Mouse (Mus musculus): ENCODE results near the gene Slc16a10. TPM values are rescaled to one million over a fixed set of nuclear protein-coding genes. Genes with fewer than 3 reads are reported as not detected.

Gene Slc16a10
- polyA plus RNA-seq, 1 experiment = 57.2 TPM

DNA sequence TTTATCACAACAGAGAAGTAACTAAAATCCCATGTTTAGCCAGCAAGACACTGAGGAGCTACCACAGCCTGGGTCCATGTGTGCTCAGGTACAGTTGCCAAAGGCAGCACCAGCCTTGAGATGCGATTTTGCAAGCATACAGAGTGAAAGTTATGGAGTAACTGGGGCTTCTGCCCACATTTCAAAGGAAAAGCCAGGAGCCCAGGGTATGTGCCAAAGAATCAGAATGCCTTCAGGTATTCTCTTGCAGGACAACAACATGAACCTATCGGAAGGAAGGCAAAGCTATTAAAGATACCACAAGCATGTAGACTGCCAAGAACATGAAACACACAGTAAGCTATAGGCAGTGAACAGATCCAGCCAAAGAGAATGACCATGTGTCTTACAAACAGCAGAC lies 141.3 kb downstream of the Slc16a10 start:
- TF ChIP-seq POLR2A (IDR thresholded peaks at IDR 0.05; ENCODE audit: low read depth, low read length) (no peak), CTCF (conservative IDR thresholded peaks at IDR 0.05; ENCODE audit: insufficient read depth, insufficient read length, low read depth, low read length) (no peak)
- H3K4me1 ChIP-seq (ENCODE audit: control insufficient read depth, insufficient read depth, low read length) = no peaks in the 10 kb centered on the region
- 96% methylated on average over 2 of the region's 2 CpGs for WGBS
- H3K27ac ChIP-seq (ENCODE audit: insufficient read depth, low read depth, low read length) = no peak overlapping the region
- no peak overlapping the region for H3K4me3 ChIP-seq (ENCODE audit: insufficient read depth, low read depth, low read length)
- H3K27me3 ChIP-seq (replicated peaks; ENCODE audit: control insufficient read depth, insufficient read depth, low read length) = no peaks in the 10 kb centered on the region
- peaks cover 3% of the 10 kb centered on the region; the same call in 1 of the 2 replicates for H3K36me3 ChIP-seq (ENCODE audit: control insufficient read depth, insufficient read depth, low read length)
- DNase-seq = no peak

DNA sequence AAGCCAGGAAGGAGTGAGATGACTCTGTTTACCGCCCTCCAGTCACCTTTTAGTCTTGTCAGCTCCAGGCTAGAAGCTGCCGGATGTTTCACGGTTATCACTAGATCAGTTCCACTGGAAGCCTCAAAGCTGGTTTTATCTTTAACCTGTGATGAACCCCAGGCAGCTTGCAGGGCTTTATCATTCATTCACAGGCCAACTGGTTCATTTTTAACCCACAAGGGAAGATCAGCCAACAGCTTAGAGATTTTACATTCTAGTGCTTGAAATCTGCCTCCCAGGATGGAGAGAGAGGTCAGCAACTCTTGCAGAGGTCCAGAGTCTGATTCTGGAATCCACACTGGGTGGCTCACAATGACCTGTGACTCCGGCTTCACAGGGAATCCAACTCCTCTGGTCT lies 150.9 kb downstream of the Slc16a10 start:
- H3K36me3 ChIP-seq (ENCODE audit: control insufficient read depth, insufficient read depth, low read length) = no peaks in the 10 kb centered on the region
- no peaks in the 10 kb centered on the region for H3K27me3 ChIP-seq (replicated peaks; ENCODE audit: control insufficient read depth, insufficient read depth, low read length)
- peak overlapping the region; percentile 73 for H3K27ac ChIP-seq (ENCODE audit: insufficient read depth, low read depth, low read length)
- peak; percentile 94 for DNase-seq
- peaks cover 16% of the 10 kb centered on the region; the same call in 1 of the 2 replicates for H3K4me1 ChIP-seq (ENCODE audit: control insufficient read depth, insufficient read depth, low read length)
- no peak overlapping the region for H3K4me3 ChIP-seq (ENCODE audit: insufficient read depth, low read depth, low read length)
- TF ChIP-seq POLR2A (IDR thresholded peaks at IDR 0.05; ENCODE audit: low read depth, low read length) = no peak
- TF ChIP-seq CTCF (conservative IDR thresholded peaks at IDR 0.05; ENCODE audit: insufficient read depth, insufficient read length, low read depth, low read length) = no peak
- WGBS = 42% methylated on average over 4 of the region's 4 CpGs

DNA sequence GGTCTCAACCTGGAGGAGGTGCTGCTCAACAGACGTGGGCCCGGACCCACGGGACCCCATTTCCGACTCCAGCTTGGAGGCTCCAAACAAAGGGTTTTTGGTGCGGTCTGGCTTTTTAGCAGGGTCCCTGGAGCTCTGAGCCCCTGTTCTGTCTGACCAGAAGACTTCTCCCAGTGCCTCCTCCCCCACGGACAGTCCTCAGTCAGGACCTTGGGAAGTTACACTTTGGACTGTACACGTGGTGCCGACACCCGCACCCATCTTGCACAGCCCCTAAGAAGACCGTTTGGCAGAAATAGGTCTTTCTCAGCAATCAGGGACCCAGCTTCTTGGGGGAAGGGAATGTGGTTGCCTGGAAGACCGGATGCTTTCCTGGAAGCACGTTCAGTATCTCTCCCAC lies 155.6 kb downstream of the Slc16a10 start, which contains the start of gene Mfsd4b5:
Gene Mfsd4b5, minus strand, starts transcription at position 181 of the 400 bp plus-strand sequence.
- Histone ChIP-seq H3K36me3 (ENCODE audit: control insufficient read depth, insufficient read depth, low read length) (no peaks in the 10 kb centered on the region), H3K27ac (ENCODE audit: insufficient read depth, low read depth, low read length) (peak within 1 kb of the TSS; percentile 87), H3K4me1 (ENCODE audit: control insufficient read depth, insufficient read depth, low read length) (peaks cover 22% of the 10 kb centered on the region), H3K27me3 (replicated peaks; ENCODE audit: control insufficient read depth, insufficient read depth, low read length) (no peaks in the 10 kb centered on the region), H3K4me3 (ENCODE audit: insufficient read depth, low read depth, low read length) (peak within 1 kb of the TSS; percentile 61)
- WGBS = 64% methylated on average over 12 of the region's 12 CpGs
- peak; percentile 94 for DNase-seq
- peak; percentile 51 for TF ChIP-seq POLR2A (IDR thresholded peaks at IDR 0.05; ENCODE audit: low read depth, low read length)
- no peak for TF ChIP-seq CTCF (conservative IDR thresholded peaks at IDR 0.05; ENCODE audit: insufficient read depth, insufficient read length, low read depth, low read length)

Other genes with a start within 250 kb of the Slc16a10 start
- gene Mfsd4b4, start 243.0 kb downstream of the Slc16a10 start, polyA plus RNA-seq (2012; rRNA removed) = 3.2 and 3.4 TPM in 2 replicates
- gene Mfsd4b2, start 215.3 kb downstream of the Slc16a10 start, polyA plus RNA-seq (2012; rRNA removed) = 0.38 and 0.53 TPM in 2 replicates
- 15.8 and 17.4 TPM in 2 replicates for gene Mfsd4b3, start 182.1 kb downstream of the Slc16a10 start, polyA plus RNA-seq (2012; rRNA removed)
- gene Mfsd4b5, start 155.6 kb downstream of the Slc16a10 start, polyA plus RNA-seq (2012; rRNA removed) = 223 and 249 TPM in 2 replicates
- 81.5 and 102 TPM in 2 replicates for gene Mfsd4b1, start 117.0 kb downstream of the Slc16a10 start, polyA plus RNA-seq (2012; rRNA removed)
- gene Rpf2, start 104.8 kb upstream of the Slc16a10 start, polyA plus RNA-seq (2012; rRNA removed) = 2.9 and 5.6 TPM in 2 replicates
- gene Gtf3c6, start 115.8 kb upstream of the Slc16a10 start, polyA plus RNA-seq (2012; rRNA removed) = 9.5 and 11.7 TPM in 2 replicates
- 12.8 and 18.4 TPM in 2 replicates for gene Amd1, start 159.9 kb upstream of the Slc16a10 start, polyA plus RNA-seq (2012; rRNA removed)
- 6.6 and 6.8 TPM in 2 replicates for gene Cdk19, start 197.3 kb upstream of the Slc16a10 start, polyA plus RNA-seq (2012; rRNA removed)

Data from kidney, adult 2 months (tissue).